Mouse (Mus musculus) lung, adult 2 months (tissue): ENCODE data around the gene Mmp24.

ENCODE experiments used
- CTCF ChIP-seq: fragments of 200-500 bp; IDR thresholded peaks from 2 replicates; pipeline ENCODE4 v1.5.1; 2011; ENCODE audit warnings: mild to moderate bottlenecking, low read length, control low read depth; ENCODE audit not compliant: insufficient read depth
- POLR2A ChIP-seq: fragments of 200-500 bp; IDR thresholded peaks from 2 replicates; pipeline ENCODE4 v1.6.1; 2011; ENCODE audit warnings: low read depth, mild to moderate bottlenecking, control low read depth, low read length, borderline replicate concordance; ENCODE audit errors: extremely low read depth

DNA sequence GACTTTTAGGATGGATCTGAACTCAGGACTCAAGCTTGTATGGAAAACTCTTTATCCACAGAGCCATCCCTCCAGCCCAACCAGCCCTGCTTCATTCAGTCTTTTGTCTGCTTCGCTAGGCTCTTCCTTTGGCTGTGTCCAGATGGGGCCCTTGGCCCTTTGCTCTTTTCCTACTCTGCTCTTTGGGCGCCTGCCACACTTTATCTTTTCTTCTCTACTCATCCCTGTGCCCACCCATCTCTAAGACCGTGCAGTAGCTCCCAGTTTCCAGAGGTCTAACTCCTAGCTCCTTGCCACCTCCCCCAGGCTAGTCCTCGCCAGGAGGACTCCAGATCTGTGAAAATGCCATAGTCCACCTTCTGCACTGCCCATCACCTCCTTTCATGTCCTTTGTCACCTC is 1.5 kb upstream of the Mmp24 start:
- no peak for TF ChIP-seq CTCF
- no peak for TF ChIP-seq POLR2A
